Mouse (Mus musculus): ENCODE data around the gene Cd2. TPM values are rescaled to one million over a fixed set of nuclear protein-coding genes. Genes with fewer than 3 reads are reported as not detected.

Cd2 gene
- total RNA-seq (2012; rRNA removed) = 0.62 and 2.2 TPM in 2 replicates

GRCm38 (mm10) chr3:101287911-101288311 lies at the start of gene Cd2:
Gene Cd2, minus strand, starts transcription at chr3:101287939.
- Histone ChIP-seq H3K4me3 (ENCODE audit: insufficient read depth in 1 of 2, low read depth in 1 of 2, low read length in 2 of 2, poor library complexity in 1 of 2, severe bottlenecking in 1 of 2) (no peak within 1 kb of the TSS), H3K27ac (ENCODE audit: insufficient read depth, low read depth, low read length, poor library complexity, severe bottlenecking) (no peak within 1 kb of the TSS), H3K4me1 (ENCODE audit: control insufficient read depth in 2 of 2, insufficient read depth in 2 of 2, low read length in 2 of 2, poor library complexity in 1 of 2) (peaks cover 1 to 9% of the 10 kb centered on the region in 2 experiments; a peak in 3 of 4 replicates), H3K9ac (ENCODE audit: insufficient read depth, low read depth, low read length, poor library complexity, severe bottlenecking) (no peak within 1 kb of the TSS), H3K9me3 (ENCODE audit: control insufficient read depth, insufficient read depth, low read depth, low read length) (no peaks in the 10 kb centered on the region), H3K36me3 (ENCODE audit: control insufficient read depth, insufficient read depth, low read length, poor library complexity, severe bottlenecking) (no peaks in the 10 kb centered on the region)
- in situ Hi-C loops (cut with MboI; ENCODE audit: low sequenced_read_pairs in 2 of 2, unreplicated experiment in 2 of 2) = no loop called here
- DNase-seq (ENCODE audit: low read depth, low spot score) = no peak
- TF ChIP-seq ZC3H11A (IDR thresholded peaks at IDR 0.05; ENCODE audit: borderline replicate concordance, low read depth, low read length) (no peak), MAFK (IDR thresholded peaks at IDR 0.05; ENCODE audit: insufficient read depth, low read depth, low read length) (no peak), ZNF384 (IDR thresholded peaks at IDR 0.05; ENCODE audit: low read depth, low read length) (no peak), CHD2 (IDR thresholded peaks at IDR 0.05; ENCODE audit: low read depth, low read length) (no peak), HCFC1 (IDR thresholded peaks at IDR 0.05; ENCODE audit: borderline replicate concordance, insufficient read depth, low read length) (no peak)

- TF ChIP-seq ZC3H11A (IDR thresholded peaks at IDR 0.05; ENCODE audit: borderline replicate concordance, low read depth, low read length) (no peak), CHD2 (IDR thresholded peaks at IDR 0.05; ENCODE audit: low read depth, low read length) (no peak), MAFK (IDR thresholded peaks at IDR 0.05; ENCODE audit: insufficient read depth, low read depth, low read length) (no peak), ZNF384 (IDR thresholded peaks at IDR 0.05; ENCODE audit: low read depth, low read length) (no peak), HCFC1 (IDR thresholded peaks at IDR 0.05; ENCODE audit: borderline replicate concordance, insufficient read depth, low read length) (no peak)
- DNase-seq (ENCODE audit: low read depth, low spot score) = no peak
- no peak overlapping the region for H3K9ac ChIP-seq (ENCODE audit: insufficient read depth, low read depth, low read length, poor library complexity, severe bottlenecking)
- peaks cover 5 to 6% of the 10 kb centered on the region in 2 experiments; a peak in 2 of 4 replicates for H3K4me1 ChIP-seq (ENCODE audit: control insufficient read depth in 2 of 2, insufficient read depth in 2 of 2, low read length in 2 of 2, poor library complexity in 1 of 2)
- H3K36me3 ChIP-seq (ENCODE audit: control insufficient read depth, insufficient read depth, low read length, poor library complexity, severe bottlenecking) = no peaks in the 10 kb centered on the region
- no peak overlapping the region for H3K4me3 ChIP-seq (ENCODE audit: insufficient read depth in 1 of 2, low read depth in 1 of 2, low read length in 2 of 2, poor library complexity in 1 of 2, severe bottlenecking in 1 of 2)
- H3K9me3 ChIP-seq (ENCODE audit: control insufficient read depth, insufficient read depth, low read depth, low read length) = no peaks in the 10 kb centered on the region
- no peak overlapping the region for H3K27ac ChIP-seq (ENCODE audit: insufficient read depth, low read depth, low read length, poor library complexity, severe bottlenecking)
- in situ Hi-C loops (cut with MboI; ENCODE audit: low sequenced_read_pairs in 2 of 2, unreplicated experiment in 2 of 2) = no loop called here
Observed at GRCm38 (mm10) chr3:101328617-101329016, 40.9 kb upstream of the Cd2 start.

- in situ Hi-C loops (cut with MboI; ENCODE audit: low sequenced_read_pairs in 2 of 2, unreplicated experiment in 2 of 2) = no loop called here
- no peak for TF ChIP-seq ZC3H11A (IDR thresholded peaks at IDR 0.05; ENCODE audit: borderline replicate concordance, low read depth, low read length)
- Histone ChIP-seq H3K27ac (ENCODE audit: insufficient read depth, low read depth, low read length, poor library complexity, severe bottlenecking) (no peak overlapping the region), H3K4me3 (ENCODE audit: insufficient read depth in 1 of 2, low read depth in 1 of 2, low read length in 2 of 2, poor library complexity in 1 of 2, severe bottlenecking in 1 of 2) (no peak overlapping the region), H3K9ac (ENCODE audit: insufficient read depth, low read depth, low read length, poor library complexity, severe bottlenecking) (no peak overlapping the region), H3K4me1 (ENCODE audit: control insufficient read depth in 2 of 2, insufficient read depth in 2 of 2, low read length in 2 of 2, poor library complexity in 1 of 2) (peaks cover 5 to 6% of the 10 kb centered on the region in 2 experiments; a peak in 2 of 4 replicates), H3K36me3 (ENCODE audit: control insufficient read depth, insufficient read depth, low read length, poor library complexity, severe bottlenecking) (no peaks in the 10 kb centered on the region), H3K9me3 (ENCODE audit: control insufficient read depth, insufficient read depth, low read depth, low read length) (no peaks in the 10 kb centered on the region)
- no peak for DNase-seq (ENCODE audit: low read depth, low spot score)
Observed at GRCm38 (mm10) chr3:101327248-101327647, 39.5 kb upstream of the Cd2 start.

- Histone ChIP-seq H3K36me3 (ENCODE audit: control insufficient read depth, insufficient read depth, low read length, poor library complexity, severe bottlenecking) (no peaks in the 10 kb centered on the region), H3K9ac (ENCODE audit: insufficient read depth, low read depth, low read length, poor library complexity, severe bottlenecking) (no peak overlapping the region), H3K4me1 (ENCODE audit: control insufficient read depth in 2 of 2, insufficient read depth in 2 of 2, low read length in 2 of 2, poor library complexity in 1 of 2) (peaks cover 5 to 8% of the 10 kb centered on the region in 2 experiments; a peak in 3 of 4 replicates), H3K4me3 (ENCODE audit: insufficient read depth in 1 of 2, low read depth in 1 of 2, low read length in 2 of 2, poor library complexity in 1 of 2, severe bottlenecking in 1 of 2) (no peak overlapping the region), H3K27ac (ENCODE audit: insufficient read depth, low read depth, low read length, poor library complexity, severe bottlenecking) (no peak overlapping the region), H3K9me3 (ENCODE audit: control insufficient read depth, insufficient read depth, low read depth, low read length) (no peaks in the 10 kb centered on the region)
- TF ChIP-seq ZNF384 (IDR thresholded peaks at IDR 0.05; ENCODE audit: low read depth, low read length) (no peak), MAFK (IDR thresholded peaks at IDR 0.05; ENCODE audit: insufficient read depth, low read depth, low read length) (no peak), HCFC1 (IDR thresholded peaks at IDR 0.05; ENCODE audit: borderline replicate concordance, insufficient read depth, low read length) (no peak), ZC3H11A (IDR thresholded peaks at IDR 0.05; ENCODE audit: borderline replicate concordance, low read depth, low read length) (no peak), CHD2 (IDR thresholded peaks at IDR 0.05; ENCODE audit: low read depth, low read length) (no peak)
- DNase-seq (ENCODE audit: low read depth, low spot score) = no peak
- in situ Hi-C loops (cut with MboI; ENCODE audit: low sequenced_read_pairs in 2 of 2, unreplicated experiment in 2 of 2) = loop anchor here (5.0 to 25.0 kb wide), 3 partner anchors 140 to 490 kb away; no protein-coding TSS in a partner anchor
Observed at GRCm38 (mm10) chr3:101322437-101322836, 34.7 kb upstream of the Cd2 start.

GRCm38 (mm10) chr3:101320874-101321273 lies 33.1 kb upstream of the Cd2 start:
- Histone ChIP-seq H3K27ac (ENCODE audit: insufficient read depth, low read depth, low read length, poor library complexity, severe bottlenecking) (no peak overlapping the region), H3K9me3 (ENCODE audit: control insufficient read depth, insufficient read depth, low read depth, low read length) (no peaks in the 10 kb centered on the region), H3K36me3 (ENCODE audit: control insufficient read depth, insufficient read depth, low read length, poor library complexity, severe bottlenecking) (no peaks in the 10 kb centered on the region), H3K9ac (ENCODE audit: insufficient read depth, low read depth, low read length, poor library complexity, severe bottlenecking) (no peak overlapping the region), H3K4me1 (ENCODE audit: control insufficient read depth in 2 of 2, insufficient read depth in 2 of 2, low read length in 2 of 2, poor library complexity in 1 of 2) (peaks cover 2 to 7% of the 10 kb centered on the region in 2 experiments; a peak in 2 of 4 replicates), H3K4me3 (ENCODE audit: insufficient read depth in 1 of 2, low read depth in 1 of 2, low read length in 2 of 2, poor library complexity in 1 of 2, severe bottlenecking in 1 of 2) (no peak overlapping the region)
- TF ChIP-seq ZC3H11A (IDR thresholded peaks at IDR 0.05; ENCODE audit: borderline replicate concordance, low read depth, low read length) (no peak), HCFC1 (IDR thresholded peaks at IDR 0.05; ENCODE audit: borderline replicate concordance, insufficient read depth, low read length) (no peak), MAFK (IDR thresholded peaks at IDR 0.05; ENCODE audit: insufficient read depth, low read depth, low read length) (no peak), ZNF384 (IDR thresholded peaks at IDR 0.05; ENCODE audit: low read depth, low read length) (no peak), CHD2 (IDR thresholded peaks at IDR 0.05; ENCODE audit: low read depth, low read length) (no peak)
- in situ Hi-C loops (cut with MboI; ENCODE audit: low sequenced_read_pairs in 2 of 2, unreplicated experiment in 2 of 2) = loop anchor here (5.0 to 25.0 kb wide), 3 partner anchors 141 to 491 kb away; no protein-coding TSS in a partner anchor
- DNase-seq (ENCODE audit: low read depth, low spot score) = no peak

Data from ES-E14 (cell line).